Mouse (Mus musculus) limb, embryonic 11.5 days (tissue): ENCODE measurements around the gene Rnf10. TPM values are rescaled to one million over a fixed set of nuclear protein-coding genes. Genes with fewer than 3 reads are reported as not detected.
A peak's percentile ranks its signal among the peaks of the same experiment; 100 is the strongest.

Experiments
- ATAC-seq: fragments of 200-750 bp; cut with Nextera tagmentation; 2 replicates; pipeline ENCODE4 v1.8.0; 2017; ENCODE audit warnings: low read depth; ENCODE audit not compliant: insufficient number of reproducible peaks, low FRiP score, low TSS enrichment
- DNase-seq: peaks from one replicate; pipeline ENCODE4 v3.0.0-alpha.2; 2015; ENCODE audit warnings: low spot score
- H3K27ac ChIP-seq: fragments of 300-500 bp; sonication (generic); replicated peaks from 2 replicates; pipeline ENCODE4 v1.5.1; 2014; ENCODE audit warnings: low read depth, mild to moderate bottlenecking, low read length
- H3K27me3 ChIP-seq: fragments of 300-500 bp; sonication (generic); 2 replicates; pipeline ENCODE4 v1.6.1; 2014; ENCODE audit warnings: mild to moderate bottlenecking, low read length, mixed read lengths; ENCODE audit not compliant: control insufficient read depth, insufficient read depth
- H3K36me3 ChIP-seq: fragments of 300-500 bp; sonication (generic); 2 replicates; pipeline ENCODE4 v1.6.1; 2014; ENCODE audit warnings: mild to moderate bottlenecking, low read length, moderate library complexity, mixed read lengths; ENCODE audit not compliant: control insufficient read depth, insufficient read depth
- H3K4me1 ChIP-seq: fragments of 300-500 bp; sonication (generic); 2 replicates; pipeline ENCODE4 v1.6.1; 2014; ENCODE audit warnings: low read length, mixed read lengths; ENCODE audit not compliant: control insufficient read depth, insufficient read depth
- H3K4me2 ChIP-seq: fragments of 300-500 bp; sonication (generic); 2 replicates; pipeline ENCODE4 v1.6.1; 2014; ENCODE audit warnings: low read depth, mild to moderate bottlenecking, moderate library complexity; ENCODE audit not compliant: severe bottlenecking
- H3K4me3 ChIP-seq: fragments of 300-500 bp; sonication (generic); 2 replicates; pipeline ENCODE4 v1.5.1; 2014; ENCODE audit warnings: low read depth, low read length
- H3K9ac ChIP-seq: fragments of 300-500 bp; sonication (generic); 2 replicates; pipeline ENCODE4 v1.6.1; 2014; ENCODE audit warnings: mild to moderate bottlenecking, low read length
- H3K9me3 ChIP-seq: fragments of 300-500 bp; sonication (generic); 2 replicates; pipeline ENCODE4 v1.6.1; 2016; ENCODE audit warnings: low read length; ENCODE audit not compliant: control insufficient read depth
- WGBS: fragments of 180-500 bp; shearing (Covaris S2); extraction: QIAGEN DNeasy Blood & Tissue Kit; methylation state at CpG from one replicate; pipeline ENCODE4 v1.1.7; 2014; 5-methylcytosine and 5-hydroxymethylcytosine counted together
- polyA plus RNA-seq: library from polyadenylated mRNA; unstranded; fragments of >200 nt; fragmentation: Nextera tagmentation; extraction: Ambion mirVana; gene quantifications from 2 replicates; pipeline ENCODE4 v1.2.1, GENCODE M21; 2014

Gene Rnf10
- polyA plus RNA-seq, 1 experiment from 2014 or later: 77.5 TPM

DNA sequence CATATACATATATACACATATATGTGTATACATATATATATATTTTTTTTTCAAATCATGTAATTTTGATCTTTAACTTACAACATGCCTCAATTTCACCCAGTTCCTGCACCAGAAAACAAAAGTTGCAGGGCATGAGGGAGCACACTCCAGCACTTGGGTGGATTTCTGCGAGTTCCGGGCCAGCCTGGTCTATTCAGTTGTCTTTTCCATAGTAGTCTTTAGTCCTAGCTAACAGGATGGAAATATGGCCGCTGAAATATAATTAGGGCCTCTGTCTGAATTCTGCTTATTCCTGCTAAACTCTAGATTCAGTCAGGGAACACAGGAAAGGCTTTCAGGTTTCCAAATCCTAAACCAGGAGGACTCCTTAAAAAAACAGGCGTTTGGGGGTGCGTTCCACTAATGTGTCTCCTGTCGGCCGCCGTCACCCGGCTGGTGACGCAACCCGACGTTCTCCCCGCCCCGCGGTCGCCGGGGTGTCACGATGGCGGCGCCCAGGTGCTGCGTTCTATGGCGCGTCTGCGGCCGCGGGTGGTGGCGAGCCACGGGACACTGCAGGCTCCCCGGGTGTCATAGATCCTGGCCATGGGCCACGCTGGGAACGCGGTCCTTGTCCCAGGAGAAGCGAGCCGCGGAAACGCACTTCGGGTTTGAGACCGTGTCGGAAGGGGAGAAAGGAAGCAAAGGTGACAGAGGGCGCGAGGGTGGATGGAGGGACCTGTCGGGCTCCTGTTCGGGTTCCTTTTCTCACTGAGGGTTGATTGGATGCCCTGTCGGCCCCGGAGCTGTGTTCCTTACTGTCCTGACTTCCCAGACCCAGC, 6.7 kb upstream of the Rnf10 start, which contains the start of gene Coq5:
Coq5 (plus strand) TSS at position 441 of the 824 bp plus-strand sequence.
- H3K4me1 ChIP-seq: peaks cover 6% of the 10 kb centered on the region
- H3K27me3 ChIP-seq: no peaks in the 10 kb centered on the region
- H3K27ac ChIP-seq: no peak within 1 kb of the TSS
- peak within 1 kb of the TSS; percentile 66 for H3K9ac ChIP-seq
- no peaks in the 10 kb centered on the region for H3K9me3 ChIP-seq
- peak within 1 kb of the TSS; percentile 78 for H3K4me3 ChIP-seq
- no peak for ATAC-seq
- DNase-seq: peak; percentile 88
- 4% methylated on average over 45 of the region's 45 CpGs for WGBS
- H3K36me3 ChIP-seq: peaks cover 5% of the 10 kb centered on the region; the same call in 1 of the 2 replicates
- H3K4me2 ChIP-seq: peak within 1 kb of the TSS; percentile 95

- H3K9ac ChIP-seq: no peak overlapping the region
- ATAC-seq: no peak
- peaks cover 6% of the 10 kb centered on the region for H3K4me1 ChIP-seq
- 70% methylated on average over 2 of the region's 2 CpGs for WGBS
- no peak overlapping the region for H3K27ac ChIP-seq
- DNase-seq: no peak
- H3K36me3 ChIP-seq: 0 out of 2 replicates have a peak, but pooled peaks cover 2% of the 10 kb centered on the region
- no peaks in the 10 kb centered on the region for H3K27me3 ChIP-seq
- no peak overlapping the region for H3K4me2 ChIP-seq
- no peaks in the 10 kb centered on the region for H3K9me3 ChIP-seq
- no peak overlapping the region for H3K4me3 ChIP-seq
Measured at GRCm38 (mm10) chr5:115278785-115279184, 6.1 kb upstream of the Rnf10 start.

- no peak for DNase-seq
- Histone ChIP-seq H3K9me3 (no peaks in the 10 kb centered on the region), H3K4me1 (peaks cover 6% of the 10 kb centered on the region), H3K9ac (no peak overlapping the region), H3K4me3 (no peak overlapping the region), H3K27ac (no peak overlapping the region), H3K27me3 (no peaks in the 10 kb centered on the region), H3K4me2 (no peak overlapping the region), H3K36me3 (no peaks in the 10 kb centered on the region)
- 80% methylated on average over 1 of the region's 1 CpGs for WGBS
- no peak for ATAC-seq
Measured at GRCm38 (mm10) chr5:115278053-115278452, 5.4 kb upstream of the Rnf10 start.

DNA sequence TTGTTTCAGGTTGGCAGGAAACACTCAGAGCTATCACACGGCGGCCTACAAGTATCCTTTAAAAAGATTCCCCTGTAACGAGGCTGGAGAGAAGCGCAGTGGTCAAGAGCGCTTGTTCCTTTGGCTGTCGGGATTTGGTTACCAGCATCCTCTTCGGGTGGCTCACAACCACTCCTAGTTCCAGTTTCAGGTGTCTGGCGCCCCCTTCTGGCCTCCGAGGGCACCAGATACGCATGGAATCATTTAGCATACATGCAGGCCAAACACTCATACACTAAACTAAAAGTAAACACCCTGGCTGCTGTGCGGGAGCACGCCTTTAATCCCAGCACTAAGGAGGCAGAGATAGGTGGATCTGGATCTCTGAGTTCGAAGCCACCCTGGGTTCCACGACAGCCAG, 3.3 kb upstream of the Rnf10 start:
- Histone ChIP-seq H3K27me3 (no peaks in the 10 kb centered on the region), H3K4me3 (no peak overlapping the region), H3K36me3 (no peaks in the 10 kb centered on the region), H3K4me2 (no peak overlapping the region), H3K9ac (no peak overlapping the region), H3K9me3 (no peaks in the 10 kb centered on the region), H3K27ac (no peak overlapping the region), H3K4me1 (peaks cover 8% of the 10 kb centered on the region)
- peak; percentile 73 for DNase-seq
- no peak for ATAC-seq
- WGBS: 35% methylated on average over 14 of the region's 14 CpGs

- ATAC-seq: no peak
- H3K4me1 ChIP-seq: peaks cover 2% of the 10 kb centered on the region; the same call in 1 of the 2 replicates
- no peak overlapping the region for H3K4me2 ChIP-seq
- no peak overlapping the region for H3K9ac ChIP-seq
- no peak overlapping the region for H3K27ac ChIP-seq
- 84% methylated on average over 1 of the region's 1 CpGs for WGBS
- DNase-seq: no peak
- H3K36me3 ChIP-seq: no peaks in the 10 kb centered on the region; the same call in 1 of the 2 replicates
- H3K27me3 ChIP-seq: no peaks in the 10 kb centered on the region
- no peak overlapping the region for H3K4me3 ChIP-seq
- no peaks in the 10 kb centered on the region for H3K9me3 ChIP-seq
Measured at GRCm38 (mm10) chr5:115274771-115275170, 2.1 kb upstream of the Rnf10 start.

DNA sequence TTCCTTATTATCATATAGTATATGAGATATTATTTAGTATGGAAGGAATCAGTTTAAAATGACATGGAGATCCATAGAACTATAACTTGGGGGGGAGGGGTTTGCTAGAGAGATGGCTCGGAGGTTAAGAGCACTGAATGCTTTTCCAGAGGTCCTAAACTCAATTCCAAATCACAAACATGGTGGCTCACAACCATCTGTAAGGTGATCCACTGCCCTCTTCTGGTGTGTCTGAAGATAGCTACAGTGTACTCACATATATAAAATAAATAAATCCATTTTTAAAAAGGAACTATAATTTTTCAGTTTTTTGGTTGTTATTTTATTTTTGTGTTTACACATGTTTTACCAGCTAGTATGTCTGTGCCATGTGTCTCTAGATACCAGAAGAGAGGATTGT, 1.7 kb upstream of the Rnf10 start:
- ATAC-seq: no peak

GRCm38 (mm10) chr5:115273549-115274135, 944 bp upstream of the Rnf10 start:
- ATAC-seq (no peak), DNase-seq (no peak)
- Histone ChIP-seq H3K9ac (no peak overlapping the region), H3K27ac (no peak overlapping the region), H3K4me3 (no peak overlapping the region; the same call in 1 of the 2 replicates), H3K27me3 (no peaks in the 10 kb centered on the region), H3K9me3 (no peaks in the 10 kb centered on the region), H3K36me3 (no peaks in the 10 kb centered on the region; the same call in 1 of the 2 replicates), H3K4me1 (peaks cover 2% of the 10 kb centered on the region; the same call in 1 of the 2 replicates), H3K4me2 (no peak overlapping the region)
- WGBS: 84% methylated on average over 6 of the region's 6 CpGs

More for the DNA sequence above, 1.7 kb upstream of the Rnf10 start:
- Histone ChIP-seq H3K4me2 (no peak overlapping the region), H3K27me3 (no peaks in the 10 kb centered on the region), H3K4me3 (no peak overlapping the region), H3K36me3 (no peaks in the 10 kb centered on the region; the same call in 1 of the 2 replicates), H3K9me3 (no peaks in the 10 kb centered on the region), H3K4me1 (peaks cover 2% of the 10 kb centered on the region; the same call in 1 of the 2 replicates), H3K27ac (no peak overlapping the region), H3K9ac (no peak overlapping the region)
- no peak for DNase-seq
- 96% methylated on average over 1 of the region's 1 CpGs for whole genome bisulfite sequencing

DNA sequence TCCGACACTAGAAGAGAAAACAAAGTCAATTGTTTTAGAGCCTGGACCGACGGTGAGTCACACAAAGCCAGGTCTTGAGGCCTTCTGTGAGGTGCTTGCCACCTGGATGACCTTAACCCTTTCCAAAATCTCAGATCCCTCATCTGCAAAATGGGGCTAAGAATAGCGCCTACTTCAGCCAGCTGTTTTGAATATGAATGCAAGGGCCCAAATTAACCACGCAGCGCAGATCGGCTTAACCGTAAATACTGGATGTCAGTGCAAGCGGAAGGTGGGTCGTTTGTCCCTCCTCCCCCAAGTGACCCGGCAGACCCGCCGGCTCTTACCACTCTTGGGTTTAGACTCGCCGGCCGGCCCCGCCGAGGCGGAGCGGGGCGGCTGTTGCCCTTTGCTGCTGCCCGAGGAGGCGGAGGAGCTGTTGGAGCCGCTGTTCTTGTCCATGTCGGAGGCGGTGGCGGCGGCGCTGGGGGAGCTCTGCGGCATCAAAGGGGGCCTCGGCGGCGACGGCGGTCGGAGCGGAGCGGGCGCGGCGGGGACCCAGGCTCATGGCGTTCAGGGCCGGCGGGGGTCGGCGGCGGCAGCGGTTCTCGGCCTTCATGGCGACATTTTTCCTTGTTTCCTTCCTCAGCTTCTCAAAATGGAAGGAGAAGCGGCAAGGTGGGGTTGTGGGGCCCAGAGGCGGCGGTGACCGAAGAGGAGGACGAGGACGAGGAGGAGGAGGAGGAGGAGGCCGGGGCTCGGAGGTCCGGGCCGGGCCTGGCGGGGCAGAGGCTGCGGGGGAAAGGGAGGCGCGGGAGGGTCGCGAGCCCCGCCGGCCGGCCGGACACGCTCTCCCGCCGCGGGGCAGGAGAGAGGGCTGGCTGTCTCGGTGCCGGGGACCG, 527 bp downstream of the Rnf10 start:
- Histone ChIP-seq H3K4me2 (peak overlapping the region; percentile 81), H3K27ac (peak overlapping the region; percentile 63; the same call in 1 of the 2 replicates), H3K27me3 (no peaks in the 10 kb centered on the region), H3K9me3 (no peaks in the 10 kb centered on the region), H3K4me3 (peak overlapping the region; percentile 93), H3K36me3 (no peaks in the 10 kb centered on the region; the same call in 1 of the 2 replicates), H3K9ac (peak overlapping the region; percentile 95), H3K4me1 (peaks cover 2% of the 10 kb centered on the region; the same call in 1 of the 2 replicates)
- peak; percentile 60 for DNase-seq
- under 1% methylated on average over 74 of the region's 77 CpGs for WGBS
- peak; percentile 4; the same call in 1 of the 2 replicates for ATAC-seq
